Mouse (Mus musculus) liver, adult 2 months (tissue): ENCODE data around the gene Galntl5. TPM values are rescaled to one million over a fixed set of nuclear protein-coding genes. Genes with fewer than 3 reads are reported as not detected.
"Not testable (repeated sequence)": the region's sequence is repeated elsewhere in the genome, so short reads cannot be mapped to it uniquely, and the experiment has no call there.

Experiments
- DNase-seq: peaks from one replicate; pipeline ENCODE4 v3.0.0-alpha.2; 2011; ENCODE audit warnings: low read depth, low spot score; ENCODE audit errors: extremely low read depth
- H3K27ac ChIP-seq: fragments of 200-500 bp; replicated peaks from 2 replicates; pipeline ENCODE4 v1.5.1; 2012; ENCODE audit warnings: low read depth, mild to moderate bottlenecking, control low read depth, inconsistent platforms, low read length; ENCODE audit not compliant: insufficient read depth
- H3K27me3 ChIP-seq: fragments of 200-500 bp; 2 replicates; pipeline ENCODE4 v1.6.1; 2012; ENCODE audit warnings: mild to moderate bottlenecking, moderate library complexity, low read length, inconsistent platforms; ENCODE audit not compliant: control insufficient read depth, insufficient read depth
- H3K36me3 ChIP-seq: fragments of 200-500 bp; 2 replicates; pipeline ENCODE4 v1.6.1; 2012; ENCODE audit warnings: low read length, inconsistent platforms; ENCODE audit not compliant: control insufficient read depth, insufficient read depth
- H3K4me1 ChIP-seq: fragments of 200-500 bp; 2 replicates; pipeline ENCODE4 v1.6.1; 2011; ENCODE audit warnings: low read length; ENCODE audit not compliant: control insufficient read depth, insufficient read depth
- H3K4me3 ChIP-seq: fragments of 200-500 bp; 2 replicates; pipeline ENCODE4 v1.5.1; 2011; ENCODE audit warnings: low read depth, mild to moderate bottlenecking, control low read depth, low read length, moderate library complexity; ENCODE audit not compliant: insufficient read depth
- H3K79me2 ChIP-seq: fragments of 200-500 bp; 2 replicates; pipeline ENCODE4 v1.6.1; 2012; ENCODE audit warnings: inconsistent platforms, mild to moderate bottlenecking, low read length, moderate library complexity; ENCODE audit not compliant: control insufficient read depth, insufficient read depth
- H3K9ac ChIP-seq: fragments of 200-500 bp; 2 replicates; pipeline ENCODE4 v1.6.1; 2012; ENCODE audit warnings: low read depth, mild to moderate bottlenecking, control low read depth, inconsistent platforms, low read length
- CTCF ChIP-seq: fragments of 200-500 bp; IDR thresholded peaks from 2 replicates; pipeline ENCODE4 v1.5.1; 2011; ENCODE audit warnings: low read depth, low read length, control low read depth
- POLR2A ChIP-seq: fragments of 200-500 bp; IDR thresholded peaks from 2 replicates; pipeline ENCODE4 v1.6.1; 2011; ENCODE audit warnings: low read length, control low read depth; ENCODE audit not compliant: insufficient read depth; ENCODE audit errors: extremely low read depth
- WGBS: fragments of 180-500 bp; shearing (Covaris S2); methylation state at CpG from one replicate; pipeline ENCODE4 v1.1.7; 2018; 5-methylcytosine and 5-hydroxymethylcytosine counted together
- polyA plus RNA-seq: library from polyadenylated mRNA; depleted of rRNA; stranded (reverse); fragments of >200 nt; gene quantifications from 2 replicates; pipeline ENCODE4 v1.2.3, GENCODE M21; 2012
- total RNA-seq: library from RNA; depleted of rRNA; stranded (reverse); fragments of >200 nt; gene quantifications from 2 replicates; pipeline ENCODE4 v1.2.3, GENCODE M21; 2014

Galntl5 gene
- total and polyA plus RNA-seq, 2 experiments = not detected

DNA sequence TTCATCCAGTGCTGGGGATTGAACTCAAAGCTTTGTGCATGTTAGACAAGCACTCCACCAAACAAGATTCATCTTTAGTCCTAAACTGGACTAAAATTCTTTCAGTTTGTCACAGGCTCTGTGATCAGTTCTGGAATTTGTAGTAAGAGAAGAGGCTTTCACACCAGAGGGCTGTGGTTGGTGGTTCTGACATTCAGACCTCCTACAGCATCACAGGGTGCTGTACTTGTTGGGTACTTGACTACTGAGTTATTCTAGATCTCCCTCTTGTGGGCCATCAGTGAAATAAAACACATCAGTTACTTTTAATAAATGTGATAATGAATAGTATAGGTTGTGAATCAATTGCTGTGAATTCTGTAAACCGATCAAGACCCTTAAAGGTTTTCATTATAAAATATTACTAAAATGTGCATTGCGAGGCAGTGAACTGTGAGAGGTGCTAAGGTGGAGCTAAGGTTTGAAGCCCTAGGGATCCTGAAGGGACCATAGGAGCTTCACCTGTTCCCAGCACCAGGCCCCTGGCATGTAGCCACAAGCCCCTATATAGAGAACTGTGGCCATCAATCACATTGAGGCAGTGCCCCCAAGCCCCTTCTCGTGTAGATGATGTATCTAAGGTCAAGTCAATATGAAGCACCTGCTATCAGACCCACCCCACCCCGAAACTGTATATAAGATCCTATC is 16.0 kb upstream of the Galntl5 start:
- Histone ChIP-seq H3K4me1 (peaks cover 13% of the 10 kb centered on the region), H3K79me2 (no peaks in the 10 kb centered on the region), H3K27me3 (no peaks in the 10 kb centered on the region), H3K9ac (no peak overlapping the region), H3K36me3 (no peaks in the 10 kb centered on the region), H3K27ac (no peak overlapping the region; the same call in 1 of the 2 replicates), H3K4me3 (no peak overlapping the region)
- TF ChIP-seq CTCF = no peak
- no peak for TF ChIP-seq POLR2A
- peak; percentile 64 for DNase-seq
- WGBS = 78% methylated on average over 4 of the region's 4 CpGs

DNA sequence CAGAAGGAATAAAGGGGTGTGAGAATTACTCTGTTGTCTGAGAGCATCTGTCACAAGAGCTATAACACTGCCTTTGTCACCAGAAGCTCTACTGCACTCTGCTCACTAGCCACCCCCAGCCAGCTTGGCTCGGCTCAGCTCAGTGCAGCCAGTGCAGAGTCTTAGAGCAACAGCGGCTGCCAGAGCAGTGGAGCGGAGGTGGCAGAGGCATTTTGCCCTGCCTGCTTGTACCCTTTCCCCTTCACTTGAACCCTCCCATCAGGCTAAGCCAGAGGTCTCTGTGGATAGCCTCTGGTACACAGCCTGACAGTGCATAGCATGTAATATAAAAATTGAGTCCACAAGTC is 15.5 kb upstream of the Galntl5 start:
- TF ChIP-seq CTCF = no peak
- no peak for TF ChIP-seq POLR2A
- Histone ChIP-seq H3K4me1 (peaks cover 13% of the 10 kb centered on the region), H3K36me3 (no peaks in the 10 kb centered on the region), H3K27ac (no peak overlapping the region), H3K9ac (no peak overlapping the region), H3K4me3 (no peak overlapping the region), H3K79me2 (no peaks in the 10 kb centered on the region), H3K27me3 (no peaks in the 10 kb centered on the region)
- 83% methylated on average over 3 of the region's 3 CpGs for WGBS
- DNase-seq = no peak

DNA sequence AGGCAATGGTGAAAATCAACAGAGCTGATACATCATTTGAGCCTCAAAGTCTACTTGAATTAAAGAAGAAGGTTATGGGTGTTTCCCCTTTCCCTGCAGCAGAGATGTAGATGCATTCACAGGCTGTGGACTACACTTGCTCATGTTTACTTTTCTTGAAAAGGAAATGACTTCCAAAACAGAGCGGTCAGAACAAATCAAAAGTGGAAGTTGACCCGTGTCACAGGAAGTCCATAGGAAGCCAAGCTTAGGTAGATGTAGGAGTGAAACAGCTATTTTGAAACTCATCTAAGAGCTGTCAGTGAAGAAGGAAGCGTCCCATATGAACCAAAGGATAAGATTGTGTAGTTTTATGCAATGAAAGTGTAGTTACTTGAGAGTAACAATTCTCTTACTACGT is 14.6 kb upstream of the Galntl5 start:
- Histone ChIP-seq H3K4me1 (peaks cover 13% of the 10 kb centered on the region), H3K9ac (no peak overlapping the region), H3K79me2 (no peaks in the 10 kb centered on the region), H3K4me3 (no peak overlapping the region), H3K27me3 (no peaks in the 10 kb centered on the region), H3K36me3 (no peaks in the 10 kb centered on the region), H3K27ac (no peak overlapping the region)
- WGBS = 29% methylated on average over 4 of the region's 4 CpGs
- no peak for TF ChIP-seq CTCF
- no peak for TF ChIP-seq POLR2A
- peak; percentile 66 for DNase-seq

DNA sequence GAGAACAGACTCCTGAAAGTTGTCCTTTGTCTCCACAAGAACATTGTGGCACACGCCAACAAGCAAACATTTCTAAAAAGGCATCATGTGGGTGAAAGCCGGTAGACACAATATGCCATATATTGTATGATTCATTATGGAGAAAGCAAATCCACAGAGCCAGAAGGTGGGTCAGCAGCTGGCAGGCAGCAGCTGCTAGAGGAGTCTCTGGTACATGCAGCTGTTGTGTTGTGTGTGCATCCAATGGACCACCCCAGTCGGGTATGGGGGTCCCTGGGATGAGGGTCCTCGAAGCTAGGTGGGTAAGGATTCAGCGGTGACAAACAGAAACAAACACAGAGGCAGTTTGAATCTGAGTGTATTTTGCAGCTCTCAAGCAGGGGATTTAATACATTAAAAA is 3.3 kb upstream of the Galntl5 start:
- WGBS = 91% methylated on average over 5 of the region's 5 CpGs
- H3K9ac ChIP-seq, H3K27me3 ChIP-seq, H3K79me2 ChIP-seq, H3K4me1 ChIP-seq, DNase-seq, H3K27ac ChIP-seq, H3K4me3 ChIP-seq, H3K36me3 ChIP-seq: not testable (repeated sequence)

- H3K9ac ChIP-seq, H3K4me3 ChIP-seq, H3K36me3 ChIP-seq, H3K79me2 ChIP-seq, H3K27ac ChIP-seq, H3K27me3 ChIP-seq, H3K4me1 ChIP-seq: not testable (repeated sequence)
- 26% methylated on average over 4 of the region's 4 CpGs for WGBS
- DNase-seq = peak; percentile 19
Observed at GRCm38 (mm10) chr5:25178543-25178942, 2.7 kb upstream of the Galntl5 start.

DNA sequence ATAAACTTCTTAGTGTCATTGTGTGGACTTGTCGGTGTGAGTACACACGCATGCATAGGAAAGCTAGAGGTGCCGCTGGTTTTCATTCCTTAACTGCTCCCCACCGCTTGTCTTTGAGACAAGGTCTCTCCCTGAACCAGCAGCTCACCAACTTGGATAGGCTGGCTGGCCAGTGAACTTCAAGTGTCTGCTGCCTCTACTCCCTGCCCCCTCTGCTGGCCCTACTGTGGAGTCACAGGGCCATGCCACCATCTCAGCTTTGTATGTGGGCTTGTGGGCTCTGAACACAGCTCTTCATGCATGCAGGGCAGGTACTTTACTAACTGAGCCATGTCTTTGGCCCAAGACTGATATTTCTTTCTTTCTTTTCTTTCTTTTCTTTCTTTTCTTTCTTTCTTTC is 2.0 kb upstream of the Galntl5 start:
- Histone ChIP-seq H3K27me3 (no peaks in the 10 kb centered on the region), H3K79me2 (no peaks in the 10 kb centered on the region), H3K4me3 (no peak overlapping the region), H3K9ac (no peak overlapping the region), H3K36me3 (no peaks in the 10 kb centered on the region), H3K4me1 (no peaks in the 10 kb centered on the region), H3K27ac (no peak overlapping the region)
- peak; percentile 53 for TF ChIP-seq CTCF
- no peak for TF ChIP-seq POLR2A
- DNase-seq = no peak
- WGBS = 98% methylated on average over 4 of the region's 4 CpGs
